Mouse (Mus musculus) heart, postnatal 4 days (tissue): ENCODE measurements around the gene Fam53a. TPM values are rescaled to one million over a fixed set of nuclear protein-coding genes. Genes with fewer than 3 reads are reported as not detected.

Experiments used
- DNase-seq: peaks from one replicate; pipeline ENCODE4 v3.0.0; 2021
- total RNA-seq, 2 experiments: library from RNA; stranded (reverse); gene quantifications; 2 replicates each; pipeline ENCODE4 v1.2.3; 2021

Fam53a gene
- total RNA-seq, 2 experiments from 2014 or later, result 27.3 to 31.4 TPM

- DNase-seq, result no peak
These were observed 1.2 kb upstream of the Fam53a start for GRCm38 (mm10) chr5:33630615-33631014.

- no peak for DNase-seq
These were observed 626 bp upstream of the Fam53a start for GRCm38 (mm10) chr5:33630061-33630460.

GRCm38 (mm10) chr5:33628820-33629300, 575 bp downstream of the Fam53a start:
- DNase-seq, result peak; percentile 61

GRCm38 (mm10) chr5:33627968-33628367, 1.5 kb downstream of the Fam53a start:
- no peak for DNase-seq

- no peak for DNase-seq
These were observed 5.7 kb downstream of the Fam53a start for GRCm38 (mm10) chr5:33623766-33624165.

GRCm38 (mm10) chr5:33622671-33623070, 6.8 kb downstream of the Fam53a start:
- no peak for DNase-seq

- DNase-seq, result no peak
These were observed 15.0 kb downstream of the Fam53a start for GRCm38 (mm10) chr5:33614391-33614790.

GRCm38 (mm10) chr5:33611795-33612194, 17.6 kb downstream of the Fam53a start:
- no peak for DNase-seq

- DNase-seq, result no peak
These were observed 20.2 kb downstream of the Fam53a start for GRCm38 (mm10) chr5:33609226-33609625.

- DNase-seq, result no peak
These were observed 22.0 kb downstream of the Fam53a start for GRCm38 (mm10) chr5:33607434-33607833.

- no peak for DNase-seq
These were observed 22.8 kb downstream of the Fam53a start for GRCm38 (mm10) chr5:33606631-33607030.

GRCm38 (mm10) chr5:33605314-33605713, 24.1 kb downstream of the Fam53a start:
- no peak for DNase-seq

- DNase-seq, result peak; percentile 13
These were observed 35.8 kb downstream of the Fam53a start for GRCm38 (mm10) chr5:33593620-33594019.

- peak; percentile 84 for DNase-seq
These were observed 40.1 kb downstream of the Fam53a start for GRCm38 (mm10) chr5:33589221-33589888.

GRCm38 (mm10) chr5:33588066-33588465, 41.4 kb downstream of the Fam53a start:
- no peak for DNase-seq

GRCm38 (mm10) chr5:33587498-33588058, 41.9 kb downstream of the Fam53a start:
- DNase-seq, result no peak

GRCm38 (mm10) chr5:33580336-33580735, 49.1 kb downstream of the Fam53a start:
- DNase-seq, result no peak

- no peak for DNase-seq
These were observed 55.2 kb downstream of the Fam53a start for GRCm38 (mm10) chr5:33574207-33574606.

GRCm38 (mm10) chr5:33565886-33566285, 63.5 kb downstream of the Fam53a start:
- DNase-seq, result no peak

GRCm38 (mm10) chr5:33556277-33556995, 73.0 kb downstream of the Fam53a start:
- no peak for DNase-seq
